Mouse (Mus musculus): Measurements from ENCODE around the gene Calhm6. TPM values are rescaled to one million over a fixed set of nuclear protein-coding genes. Genes with fewer than 3 reads are reported as not detected.

The Calhm6 gene
- under 1 TPM in 1 of 2 experiments, not detected in 1; 0.45 TPM for total RNA-seq (2021)
- long read RNA-seq, experiment 1: 0 reads
- long read RNA-seq, experiment 2: 0 reads

GRCm38 (mm10) chr10:34127392-34128378 is at the start of gene Calhm6:
Gene Calhm6 (minus strand): TSS chr10:34127984.
- peak; percentile 43 for DNase-seq

GRCm38 (mm10) chr10:34175870-34176606 is 48.3 kb upstream of the Calhm6 start:
- no peak for DNase-seq

DNA sequence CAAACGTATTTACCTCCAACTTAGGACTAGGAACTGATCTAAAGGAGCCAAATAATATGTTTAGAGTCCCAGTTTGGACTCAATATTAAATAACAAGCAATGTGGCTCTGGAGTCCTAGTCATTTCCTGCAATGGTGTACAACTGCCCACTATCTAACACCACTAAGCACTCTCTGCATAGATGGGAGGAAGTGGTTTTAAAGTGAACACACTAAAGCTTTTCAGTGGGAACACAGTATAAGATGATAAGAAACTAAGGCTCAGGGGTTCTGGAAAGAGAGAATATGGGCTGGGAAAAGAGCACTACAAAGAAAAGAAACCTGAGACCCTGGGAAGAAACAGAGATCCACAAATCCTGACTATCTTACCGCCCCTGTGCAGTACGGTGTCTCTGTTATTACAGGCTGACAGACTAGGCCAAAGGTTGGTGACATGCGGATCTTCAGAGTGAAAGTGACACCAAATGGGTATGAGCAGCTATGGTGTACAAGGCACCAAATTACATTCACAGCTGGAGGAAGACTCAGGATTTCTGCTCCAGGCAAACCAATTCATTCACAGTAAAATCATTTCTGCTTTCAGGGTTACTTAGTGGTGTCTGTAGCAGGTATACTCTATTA is 45.0 kb upstream of the Calhm6 start:
- DNase-seq: no peak

DNA sequence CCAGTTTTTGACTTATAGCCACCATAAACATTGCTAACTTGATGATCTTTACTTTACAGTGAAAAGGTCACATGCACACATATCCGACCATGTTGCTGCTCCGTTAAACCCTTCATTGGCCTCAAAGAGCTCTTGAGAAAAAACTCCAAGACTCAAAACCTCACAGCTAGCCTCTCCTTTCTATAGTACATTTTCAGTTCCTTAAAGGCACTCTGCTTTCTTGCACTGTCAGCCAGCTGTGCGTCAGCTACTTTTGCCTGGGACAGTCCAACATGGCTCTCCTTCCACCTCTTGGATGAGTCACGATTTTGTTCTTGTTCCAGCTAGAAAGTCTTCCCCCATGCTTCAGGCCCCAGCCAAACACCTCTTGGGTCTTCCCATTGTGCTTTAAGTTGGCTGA is 43.9 kb upstream of the Calhm6 start:
- DNase-seq: no peak

- no peak for DNase-seq
Observed at GRCm38 (mm10) chr10:34171191-34171590, 43.4 kb upstream of the Calhm6 start.

DNA sequence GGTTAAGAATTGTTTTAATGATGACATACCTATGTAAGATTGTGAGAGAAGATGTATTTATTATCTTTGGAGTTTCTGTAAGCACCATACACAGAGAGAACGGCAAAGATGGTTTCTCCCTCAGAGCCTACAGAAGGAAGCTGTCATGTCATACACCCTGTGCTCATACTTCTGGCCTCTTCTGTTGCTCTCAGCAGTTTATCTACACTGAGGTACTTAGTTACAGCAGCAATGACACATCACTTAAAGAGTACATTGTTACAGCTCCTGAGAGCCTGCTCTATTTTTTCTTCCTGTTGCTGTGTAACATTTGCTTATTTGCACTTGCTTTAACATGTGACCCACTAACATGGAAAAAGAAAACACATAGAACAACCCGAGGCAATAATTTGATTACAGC is 39.2 kb upstream of the Calhm6 start:
- DNase-seq: no peak

GRCm38 (mm10) chr10:34155796-34156554 is 28.2 kb upstream of the Calhm6 start:
- DNase-seq: no peak

DNA sequence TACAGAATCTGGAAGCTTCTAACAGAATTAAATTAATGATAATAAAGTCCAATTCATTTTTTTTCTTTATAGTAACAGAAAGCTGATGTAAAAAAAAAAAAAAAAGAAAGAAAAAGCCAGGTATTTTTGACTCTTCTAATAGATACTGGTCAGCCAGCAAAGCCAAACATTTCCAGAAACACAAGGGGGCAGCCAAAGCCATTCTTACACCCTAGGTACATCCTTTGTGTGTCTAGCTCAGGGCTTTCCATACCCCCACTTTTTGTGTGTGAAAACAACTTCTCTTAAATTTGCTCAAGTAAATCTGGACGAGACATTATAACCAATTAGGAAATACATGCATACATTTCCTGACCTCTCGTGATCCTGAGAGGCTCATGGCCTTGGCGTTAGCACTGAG is 24.0 kb upstream of the Calhm6 start:
- DNase-seq: no peak

DNA sequence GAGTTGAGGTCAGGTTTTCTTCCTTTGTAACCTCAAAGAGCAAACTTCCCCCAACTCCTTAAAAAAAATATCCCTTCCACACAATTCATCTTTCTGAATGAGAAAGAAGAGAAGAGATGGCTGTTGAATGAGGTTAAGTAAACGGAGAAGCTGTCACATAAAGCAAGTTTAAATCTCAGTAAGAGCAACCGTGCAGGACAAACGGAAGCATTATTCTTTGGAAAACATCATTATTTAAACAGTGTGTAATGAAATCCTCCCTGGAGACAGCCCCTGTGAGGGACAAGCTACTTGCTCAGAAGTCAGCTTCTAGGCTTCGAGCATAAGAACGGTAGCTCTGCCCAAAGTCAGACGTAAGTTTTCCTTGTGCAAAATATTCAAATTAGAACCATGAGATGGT is 22.7 kb upstream of the Calhm6 start:
- no peak for DNase-seq

DNA sequence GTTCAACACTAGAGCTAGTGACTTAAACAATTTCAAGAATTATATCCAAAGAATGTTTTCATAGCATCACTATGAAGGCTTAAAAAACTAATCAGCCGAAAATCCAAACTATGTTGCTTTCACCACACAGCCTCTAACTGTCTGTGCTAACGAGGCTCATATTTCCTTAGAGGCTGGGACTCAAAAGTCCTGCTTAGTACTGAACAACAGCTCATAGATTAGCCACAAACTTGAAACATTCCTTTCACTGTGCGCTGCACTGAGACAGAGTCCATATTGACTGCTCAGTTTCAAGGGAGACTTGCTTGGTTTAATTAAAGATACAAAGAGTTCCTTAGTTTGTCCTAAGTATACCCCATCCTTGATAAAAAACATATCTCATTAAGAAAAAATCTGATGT is 22.0 kb upstream of the Calhm6 start:
- no peak for DNase-seq

DNA sequence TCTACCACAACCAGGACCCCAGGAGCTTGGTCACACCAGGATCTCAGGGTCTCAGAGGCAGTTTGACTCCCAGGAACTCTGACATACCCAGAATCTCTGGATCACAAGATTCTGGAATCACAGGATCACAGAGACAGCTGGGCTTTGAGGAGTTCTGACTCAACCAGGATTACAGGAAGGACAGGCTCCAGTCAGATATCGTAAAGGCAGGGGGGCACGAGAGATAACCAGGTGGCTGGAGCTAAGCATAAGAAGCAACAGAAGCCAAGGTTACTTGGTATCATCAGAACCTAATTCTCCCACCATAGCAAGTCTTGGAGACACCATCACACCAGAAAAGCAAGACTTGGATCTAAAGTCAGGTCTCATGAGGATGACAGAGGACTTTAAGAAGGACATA is 13.9 kb upstream of the Calhm6 start:
- no peak for DNase-seq

DNA sequence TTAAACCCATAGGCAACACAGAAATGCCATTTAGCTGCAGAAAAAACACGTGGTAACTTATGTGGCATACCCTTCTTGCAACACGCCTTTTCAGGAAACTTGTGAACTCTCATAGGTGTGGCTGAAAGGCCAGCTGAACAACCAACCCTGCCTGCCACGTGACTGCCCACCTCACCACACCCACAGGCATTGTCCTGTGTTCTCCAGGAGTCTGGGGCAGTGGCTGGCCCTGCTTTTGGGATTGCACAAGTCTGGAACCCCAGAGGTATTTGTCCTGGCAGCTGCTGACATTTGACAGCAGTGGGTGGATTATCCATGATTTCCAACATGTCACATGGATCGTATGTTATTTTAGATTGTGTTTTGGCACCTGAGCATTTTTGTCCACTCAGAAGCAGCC is 12.0 kb upstream of the Calhm6 start:
- no peak for DNase-seq

GRCm38 (mm10) chr10:34138027-34138426 is 10.2 kb upstream of the Calhm6 start:
- no peak for DNase-seq

GRCm38 (mm10) chr10:34136432-34136831 is 8.6 kb upstream of the Calhm6 start:
- no peak for DNase-seq

- no peak for DNase-seq
Observed at GRCm38 (mm10) chr10:34131356-34131755, 3.6 kb upstream of the Calhm6 start.

DNA sequence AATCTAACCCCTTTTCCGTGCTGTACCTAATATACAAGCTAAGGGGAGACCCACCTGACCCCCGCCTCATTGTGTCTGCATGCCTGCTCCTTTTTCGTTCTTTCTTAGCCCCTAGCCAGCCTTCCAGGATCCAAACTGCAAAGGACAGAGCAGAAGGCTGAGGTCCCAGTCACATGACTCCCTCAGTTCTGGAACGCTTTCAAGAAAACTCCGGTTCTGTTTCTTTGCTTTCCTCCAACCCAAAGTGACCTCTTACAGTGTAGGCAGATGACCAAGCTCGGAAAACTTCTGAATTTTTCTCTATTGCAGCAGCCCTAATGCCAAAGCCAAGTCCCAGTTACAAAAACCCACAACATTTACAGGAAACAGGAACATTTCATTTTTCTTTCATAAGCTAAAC is 607 bp upstream of the Calhm6 start:
- DNase-seq: peak; percentile 22

DNA sequence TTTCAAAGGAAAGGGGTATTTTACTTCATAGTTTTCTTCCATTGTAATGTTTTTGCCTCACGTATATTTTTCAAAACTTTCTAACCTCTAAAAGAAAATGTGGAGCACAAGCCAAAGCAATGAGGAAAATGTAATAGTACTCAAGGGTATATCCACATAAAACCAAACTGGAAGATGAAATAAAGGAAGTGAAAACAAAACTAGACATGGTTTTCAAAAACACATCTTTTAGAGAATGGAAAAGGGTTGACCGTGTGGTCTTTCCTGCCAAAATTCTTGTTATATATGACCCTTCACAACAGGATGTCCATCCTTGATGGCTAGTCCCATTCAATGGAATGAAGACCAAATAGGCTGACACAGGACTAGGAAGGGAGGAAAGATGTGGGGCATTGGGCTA is 9.4 kb downstream of the Calhm6 start:
- DNase-seq: no peak

DNA sequence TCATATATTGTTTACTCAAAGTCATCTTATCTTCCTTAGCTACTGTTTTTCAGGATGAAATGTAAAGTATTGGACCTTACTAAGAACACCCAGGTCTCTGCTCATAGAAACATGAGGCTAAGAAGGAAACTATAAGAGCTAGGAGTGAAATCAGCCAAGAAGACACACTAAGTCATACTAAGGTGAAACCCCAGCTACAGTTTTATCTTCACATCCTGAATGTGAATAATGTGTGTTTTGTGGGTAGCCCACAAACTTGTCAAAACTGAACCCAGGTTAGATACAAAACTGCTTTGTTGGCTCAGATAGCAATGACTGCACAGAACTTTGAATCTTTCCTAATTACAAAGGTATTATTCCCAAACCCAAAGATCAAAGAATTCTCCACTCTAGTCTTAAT is 10.0 kb downstream of the Calhm6 start:
- no peak for DNase-seq

DNA sequence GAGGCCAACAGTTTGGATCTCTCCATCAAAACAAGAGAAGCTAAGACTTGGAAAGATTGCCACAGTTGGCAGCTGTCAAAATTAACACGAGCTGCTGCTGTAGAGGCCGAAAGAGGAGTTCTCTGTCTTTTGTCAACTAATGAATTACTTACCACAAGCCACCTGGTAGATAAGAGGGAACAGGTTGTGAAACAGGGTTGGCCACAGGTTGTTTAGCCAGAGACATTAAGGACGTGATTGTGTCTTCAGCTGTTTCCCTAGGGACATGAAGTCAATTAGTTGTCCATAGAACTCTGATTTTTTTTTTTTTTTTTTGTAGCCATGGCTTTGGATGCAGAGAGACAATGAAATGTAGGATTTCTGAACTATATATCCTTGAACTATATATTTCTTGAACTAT is 10.7 kb downstream of the Calhm6 start:
- DNase-seq: no peak

- no peak for DNase-seq
Observed at GRCm38 (mm10) chr10:34111964-34112738, 15.6 kb downstream of the Calhm6 start.

- no peak for DNase-seq
Observed at GRCm38 (mm10) chr10:34110863-34111465, 16.8 kb downstream of the Calhm6 start.

Data from gastrocnemius, postnatal 10 days (tissue).